Mouse (Mus musculus) small intestine, adult 2 months (tissue): ENCODE data around the gene Wwox.

Experiments
- CTCF ChIP-seq: fragments of 200-500 bp; IDR thresholded peaks from 2 replicates; pipeline ENCODE4 v1.5.1; 2012; ENCODE audit warnings: low read depth, mild to moderate bottlenecking, control low read depth, inconsistent platforms, low read length, moderate library complexity, mixed read lengths; ENCODE audit not compliant: insufficient replicate concordance, insufficient read length; ENCODE audit errors: extremely low read depth
- POLR2A ChIP-seq: fragments of 200-500 bp; IDR thresholded peaks from 2 replicates; pipeline ENCODE4 v1.6.1; 2012; ENCODE audit warnings: low read depth, mild to moderate bottlenecking, control low read depth, inconsistent platforms, low read length, moderate library complexity

DNA sequence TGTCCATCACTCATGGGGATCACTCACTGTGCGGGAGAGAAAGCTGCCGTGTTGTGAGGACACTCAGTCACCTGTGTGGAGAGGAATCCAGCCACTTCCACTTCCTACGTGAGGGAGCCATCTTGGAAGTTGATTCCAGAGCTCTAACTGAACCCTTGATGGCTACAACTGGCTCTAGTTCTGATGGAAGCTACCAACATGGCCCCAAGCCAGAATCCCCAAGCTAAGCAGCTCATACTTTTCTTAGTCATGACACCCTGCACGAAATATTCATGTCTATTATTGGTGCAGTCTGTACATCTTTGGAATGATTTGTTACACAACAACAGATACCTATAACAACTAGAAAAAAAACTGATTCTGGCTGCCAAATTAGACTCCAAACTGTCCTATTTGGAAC, 523.8 kb downstream of the Wwox start:
- no peak for TF ChIP-seq POLR2A
- TF ChIP-seq CTCF, result no peak
